Mouse (Mus musculus): Measurements from ENCODE around the gene Arvcf.

DNA sequence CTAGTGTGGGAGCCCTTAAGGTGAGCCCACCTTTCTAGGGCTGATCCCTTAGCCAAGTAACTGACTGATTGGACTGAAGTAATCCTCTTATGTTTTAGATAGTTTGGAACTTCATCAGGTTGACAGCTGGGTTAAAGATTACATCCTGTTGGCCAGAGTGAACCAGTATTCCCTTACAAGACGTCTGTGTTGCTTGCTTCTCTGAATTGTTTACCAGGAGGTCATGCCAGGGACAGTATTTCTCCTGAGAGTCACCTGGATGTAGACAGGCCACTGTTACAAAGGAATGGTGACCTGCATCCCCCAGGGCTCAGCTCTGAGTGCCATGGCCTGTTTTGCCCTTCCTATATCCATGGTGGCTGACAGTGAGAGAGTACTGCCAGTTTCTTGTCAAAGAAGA is 30.5 kb downstream of the Arvcf start:
- TF ChIP-seq POLR2A (IDR thresholded peaks at IDR 0.05; ENCODE audit: borderline replicate concordance, control insufficient read depth, low read depth, low read length) (no peak), CTCF (IDR thresholded peaks at IDR 0.05; ENCODE audit: control insufficient read depth, insufficient read depth, low read length) (no peak)
